Mouse (Mus musculus): ENCODE results near the gene Neurl2. TPM values are rescaled to one million over a fixed set of nuclear protein-coding genes. Genes with fewer than 3 reads are reported as not detected.

Neurl2 gene
- polyA plus RNA-seq (2015; fragmentation: Nextera tagmentation; extraction: Ambion mirVana), result 4.6 and 5.7 TPM in 2 replicates

- Histone ChIP-seq H3K4me3 (ENCODE audit: low read depth, low read length) (peak within 1 kb of the TSS; percentile 57), H3K36me3 (ENCODE audit: control insufficient read depth, insufficient read depth) (peaks cover 23% of the 10 kb centered on the region), H3K4me1 (replicated peaks; ENCODE audit: control insufficient read depth, insufficient read depth, low read length) (0 out of 2 replicates have a peak, but pooled peaks cover 3% of the 10 kb centered on the region), H3K4me2 (replicated peaks; ENCODE audit: low read depth) (peak within 1 kb of the TSS; percentile 92), H3K9ac (ENCODE audit: low read depth, low read length) (peak within 1 kb of the TSS; percentile 61), H3K9me3 (ENCODE audit: control insufficient read depth) (no peaks in the 10 kb centered on the region), H3K27ac (ENCODE audit: low read depth, low read length) (peak within 1 kb of the TSS; percentile 83), H3K27me3 (replicated peaks; ENCODE audit: control insufficient read depth, insufficient read depth, low read length) (no peaks in the 10 kb centered on the region)
- peak; percentile 52 for ATAC-seq
- under 1% methylated on average over 30 of the region's 31 CpGs for WGBS
- peak; percentile 48 for TF ChIP-seq CTCF (IDR thresholded peaks at IDR 0.05; ENCODE audit: low read depth)
These were observed at the start of gene Neurl2 for GRCm38 (mm10) chr2:164833314-164833959. TSS of gene Neurl2 (minus strand) at chr2:164833456.

- ATAC-seq, result no peak
- H3K4me1 ChIP-seq (replicated peaks; ENCODE audit: control insufficient read depth, insufficient read depth, low read length), result no peaks in the 10 kb centered on the region
- H3K9me3 ChIP-seq (ENCODE audit: control insufficient read depth), result no peaks in the 10 kb centered on the region
- no peak overlapping the region for H3K4me3 ChIP-seq (ENCODE audit: low read depth, low read length)
- TF ChIP-seq CTCF (IDR thresholded peaks at IDR 0.05; ENCODE audit: low read depth), result no peak
- 81% methylated on average over 9 of the region's 9 CpGs for WGBS
- H3K27ac ChIP-seq (ENCODE audit: low read depth, low read length), result no peak overlapping the region
- H3K4me2 ChIP-seq (replicated peaks; ENCODE audit: low read depth), result no peak overlapping the region
- peaks cover 51% of the 10 kb centered on the region for H3K36me3 ChIP-seq (ENCODE audit: control insufficient read depth, insufficient read depth)
- H3K9ac ChIP-seq (ENCODE audit: low read depth, low read length), result no peak overlapping the region
- H3K27me3 ChIP-seq (replicated peaks; ENCODE audit: control insufficient read depth, insufficient read depth, low read length), result no peaks in the 10 kb centered on the region
These were observed 49.4 kb upstream of the Neurl2 start for GRCm38 (mm10) chr2:164882619-164883018.

- under 1% methylated on average over 62 of the region's 72 CpGs for WGBS
- peak; percentile 85 for ATAC-seq
- Histone ChIP-seq H3K9me3 (ENCODE audit: control insufficient read depth) (no peaks in the 10 kb centered on the region), H3K4me1 (replicated peaks; ENCODE audit: control insufficient read depth, insufficient read depth, low read length) (no peaks in the 10 kb centered on the region), H3K36me3 (ENCODE audit: control insufficient read depth, insufficient read depth) (peaks cover 22% of the 10 kb centered on the region), H3K27ac (ENCODE audit: low read depth, low read length) (peak overlapping the region; percentile 100), H3K4me2 (replicated peaks; ENCODE audit: low read depth) (peak overlapping the region; percentile 97), H3K9ac (ENCODE audit: low read depth, low read length) (peak overlapping the region; percentile 100), H3K4me3 (ENCODE audit: low read depth, low read length) (peak overlapping the region; percentile 98), H3K27me3 (replicated peaks; ENCODE audit: control insufficient read depth, insufficient read depth, low read length) (no peaks in the 10 kb centered on the region)
- TF ChIP-seq CTCF (IDR thresholded peaks at IDR 0.05; ENCODE audit: low read depth), result 0 out of 2 replicates have a peak, but pooled peaks have one; percentile 1
These were observed 46.5 kb upstream of the Neurl2 start for GRCm38 (mm10) chr2:164879568-164880277.

- ATAC-seq, result peak; percentile 78
- WGBS, result 1% methylated on average over 40 of the region's 40 CpGs
- peak within 1 kb of the TSS; percentile 97 for H3K4me2 ChIP-seq (replicated peaks; ENCODE audit: low read depth)
These were observed 45.9 kb upstream of the Neurl2 start, which contains the start of gene Pcif1 for GRCm38 (mm10) chr2:164879228-164879567. TSS of gene Pcif1 (plus strand) at chr2:164879304.

GRCm38 (mm10) chr2:164878509-164879227 is 45.4 kb upstream of the Neurl2 start:
- ATAC-seq, result peak; percentile 50
- H3K4me1 ChIP-seq (replicated peaks; ENCODE audit: control insufficient read depth, insufficient read depth, low read length), result no peaks in the 10 kb centered on the region
- peak overlapping the region; percentile 97 for H3K4me2 ChIP-seq (replicated peaks; ENCODE audit: low read depth)
- no peaks in the 10 kb centered on the region for H3K9me3 ChIP-seq (ENCODE audit: control insufficient read depth)
- TF ChIP-seq CTCF (IDR thresholded peaks at IDR 0.05; ENCODE audit: low read depth), result peak; percentile 55
- H3K36me3 ChIP-seq (ENCODE audit: control insufficient read depth, insufficient read depth), result peaks cover 12% of the 10 kb centered on the region
- H3K27ac ChIP-seq (ENCODE audit: low read depth, low read length), result peak overlapping the region; percentile 100
- H3K9ac ChIP-seq (ENCODE audit: low read depth, low read length), result peak overlapping the region; percentile 100
- no peaks in the 10 kb centered on the region for H3K27me3 ChIP-seq (replicated peaks; ENCODE audit: control insufficient read depth, insufficient read depth, low read length)
- 2% methylated on average over 28 of the region's 28 CpGs for WGBS
- peak overlapping the region; percentile 98 for H3K4me3 ChIP-seq (ENCODE audit: low read depth, low read length)

More at GRCm38 (mm10) chr2:164879228-164879567, 45.9 kb upstream of the Neurl2 start, which contains the start of gene Pcif1:
- TF ChIP-seq CTCF (IDR thresholded peaks at IDR 0.05; ENCODE audit: low read depth), result 0 out of 2 replicates have a peak, but pooled peaks have one; percentile 30
- Histone ChIP-seq H3K27ac (ENCODE audit: low read depth, low read length) (peak within 1 kb of the TSS; percentile 100), H3K4me3 (ENCODE audit: low read depth, low read length) (peak within 1 kb of the TSS; percentile 98), H3K9me3 (ENCODE audit: control insufficient read depth) (no peaks in the 10 kb centered on the region), H3K4me1 (replicated peaks; ENCODE audit: control insufficient read depth, insufficient read depth, low read length) (no peaks in the 10 kb centered on the region), H3K9ac (ENCODE audit: low read depth, low read length) (peak within 1 kb of the TSS; percentile 100), H3K27me3 (replicated peaks; ENCODE audit: control insufficient read depth, insufficient read depth, low read length) (no peaks in the 10 kb centered on the region), H3K36me3 (ENCODE audit: control insufficient read depth, insufficient read depth) (peaks cover 17% of the 10 kb centered on the region)

Measured in intestine, postnatal 0 days (tissue).